Mouse (Mus musculus): ENCODE results near the gene Ifit1bl2.
A peak's percentile ranks its signal among the peaks of the same experiment; 100 is the strongest.
"Not testable (repeated sequence)": the region's sequence is repeated elsewhere in the genome, so short reads cannot be mapped to it uniquely, and the experiment has no call there.

Gene Ifit1bl2

GRCm38 (mm10) chr19:34607237-34608051 lies 33.1 kb downstream of the Ifit1bl2 start, which contains the start of gene Ifit3b:
Gene Ifit3b (plus strand): TSS chr19:34607970.
- peak; percentile 70 for DNase-seq

DNA sequence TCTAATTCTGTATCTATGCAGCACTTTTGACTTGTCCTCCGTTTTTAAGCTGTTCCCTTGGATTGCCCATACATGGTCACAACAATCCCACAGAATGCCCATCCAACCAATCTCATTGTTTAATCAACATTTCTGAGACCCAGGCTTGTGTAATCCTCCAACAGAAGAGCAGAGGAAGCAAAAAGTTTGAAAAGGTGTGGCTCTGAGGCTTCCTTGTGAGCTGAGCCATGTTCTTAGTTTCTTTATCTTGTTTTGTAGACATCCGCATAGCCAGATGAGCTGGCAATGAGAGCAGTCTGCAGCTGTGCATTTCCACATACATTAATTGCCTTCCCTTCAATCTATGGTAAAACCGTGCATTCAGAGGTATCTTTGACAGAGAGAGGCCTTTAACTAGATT lies 35.1 kb downstream of the Ifit1bl2 start:
- DNase-seq, result no peak

DNA sequence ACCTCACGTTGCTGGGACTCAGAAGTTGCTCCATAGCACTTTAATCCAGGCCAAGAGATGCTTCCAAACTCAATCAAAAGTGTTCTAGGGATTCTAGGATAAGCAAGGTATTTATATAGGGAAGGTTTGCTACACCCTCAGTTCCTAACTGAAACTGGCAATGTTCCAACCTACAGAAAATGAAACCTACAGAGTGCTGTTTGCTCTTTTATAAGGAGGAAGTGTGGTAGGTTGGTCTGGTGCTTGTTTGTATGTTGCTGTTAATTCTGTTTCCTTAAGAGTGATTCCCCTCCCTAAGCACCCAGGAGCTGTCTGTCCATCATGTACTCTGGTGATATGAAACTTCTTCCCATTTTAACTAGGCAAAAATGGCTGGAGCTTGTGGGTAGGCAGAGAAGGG lies 38.7 kb downstream of the Ifit1bl2 start, which contains the start of gene Ifit1bl1:
Ifit1bl1 (minus strand) TSS at position 69 of the 400 bp plus-strand sequence.
- not testable (repeated sequence) for DNase-seq

DNA sequence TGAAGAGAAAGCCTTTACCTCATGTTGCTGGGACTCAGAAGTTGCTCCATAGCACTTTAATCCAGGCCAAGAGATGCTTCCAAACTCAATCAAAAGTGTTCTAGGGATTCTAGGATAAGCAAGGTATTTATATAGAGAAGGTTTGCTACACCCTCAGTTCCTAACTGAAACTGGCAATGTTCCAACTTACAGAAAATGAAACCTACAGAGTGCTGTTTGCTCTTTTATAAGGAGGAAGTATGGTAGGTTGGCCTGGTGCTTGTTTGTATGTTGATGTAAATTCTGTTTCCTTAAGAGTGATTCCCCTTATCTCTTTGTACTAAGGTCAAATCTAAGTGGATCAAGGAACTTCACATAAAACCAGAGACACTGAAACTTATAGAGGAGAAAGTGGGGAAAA lies 41.3 kb downstream of the Ifit1bl2 start:
- not testable (repeated sequence) for DNase-seq

GRCm38 (mm10) chr19:34598341-34598740 lies 42.2 kb downstream of the Ifit1bl2 start:
- DNase-seq, result peak; percentile 54 to 70

DNA sequence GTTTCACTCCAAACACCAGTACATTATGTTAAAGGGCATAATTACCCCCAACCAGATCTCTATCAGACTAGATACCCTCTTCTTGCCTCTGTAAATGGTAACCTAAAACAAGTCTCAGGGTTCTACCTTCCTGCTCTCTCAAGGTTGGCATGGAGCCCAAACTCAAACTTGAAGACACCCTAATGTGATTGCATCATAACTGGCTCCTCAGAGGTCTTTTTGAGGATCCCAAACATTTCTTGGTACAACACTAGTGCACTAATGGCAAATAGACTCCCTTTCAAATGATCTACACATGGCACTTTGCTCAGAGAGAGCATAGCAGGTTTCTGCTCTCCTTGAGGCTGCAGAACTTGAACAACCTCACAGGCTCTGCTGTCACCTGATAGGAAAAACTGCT lies 43.7 kb downstream of the Ifit1bl2 start:
- DNase-seq, result no peak

- not testable (repeated sequence) for DNase-seq
These were observed 46.0 kb downstream of the Ifit1bl2 start for GRCm38 (mm10) chr19:34594523-34594922.

- no peak for DNase-seq
These were observed 47.1 kb downstream of the Ifit1bl2 start for GRCm38 (mm10) chr19:34593456-34593855.

DNA sequence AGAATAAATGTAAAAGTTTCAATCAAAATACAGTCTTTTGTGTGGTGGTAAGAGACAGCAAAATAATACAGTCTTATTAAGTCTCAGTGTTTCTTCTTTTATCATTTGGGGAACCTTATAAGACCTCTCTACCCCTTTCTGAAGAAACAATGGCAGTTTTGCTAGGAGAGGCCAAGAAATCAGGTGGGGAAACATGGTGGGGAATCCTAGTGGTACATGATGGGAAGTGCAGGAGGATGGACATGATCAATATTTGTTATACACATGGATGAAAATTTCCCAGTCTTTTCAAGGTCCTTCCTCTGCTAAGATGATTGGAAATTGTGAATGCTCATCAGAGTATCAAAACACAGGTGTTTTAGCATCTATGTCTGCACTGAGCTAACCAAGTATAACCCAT lies 51.6 kb downstream of the Ifit1bl2 start:
- DNase-seq, result no peak

- peak; percentile 15 to 21 for DNase-seq
These were observed 52.4 kb downstream of the Ifit1bl2 start for GRCm38 (mm10) chr19:34587898-34588692.

DNA sequence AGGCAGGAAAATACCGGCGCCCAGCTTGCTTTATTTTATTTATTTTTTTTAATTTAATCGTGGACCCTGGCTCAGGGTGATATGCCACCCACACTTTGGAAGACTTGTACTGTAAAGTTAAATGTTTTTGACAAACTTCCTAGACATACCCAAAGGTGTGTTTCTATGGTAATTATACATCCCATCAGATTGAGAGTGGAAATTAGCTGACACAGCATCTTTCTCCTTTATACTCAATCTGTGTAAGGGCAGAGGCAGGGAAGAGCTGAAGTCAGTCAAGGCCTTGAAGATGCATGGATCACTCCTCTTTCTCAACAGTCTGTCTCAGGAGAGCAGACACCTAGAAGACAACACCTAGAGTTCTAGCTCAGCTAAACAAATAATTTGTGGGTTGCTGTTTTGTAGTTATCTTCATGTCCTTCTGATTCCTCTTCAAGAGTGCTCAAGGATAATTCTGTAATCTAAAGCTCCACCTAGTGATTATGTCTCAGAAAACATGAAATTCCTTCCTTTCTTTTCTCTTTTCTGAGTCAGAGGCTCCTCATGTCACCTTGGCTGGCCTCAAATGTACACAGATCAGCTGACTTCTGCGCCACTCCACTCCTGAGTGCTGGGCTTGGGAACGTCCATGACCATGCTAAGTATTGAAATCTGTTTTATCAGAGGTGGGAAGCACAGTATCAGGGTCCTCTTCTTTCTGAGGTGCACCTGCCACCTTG lies 54.6 kb downstream of the Ifit1bl2 start:
- not testable (repeated sequence) for DNase-seq

DNA sequence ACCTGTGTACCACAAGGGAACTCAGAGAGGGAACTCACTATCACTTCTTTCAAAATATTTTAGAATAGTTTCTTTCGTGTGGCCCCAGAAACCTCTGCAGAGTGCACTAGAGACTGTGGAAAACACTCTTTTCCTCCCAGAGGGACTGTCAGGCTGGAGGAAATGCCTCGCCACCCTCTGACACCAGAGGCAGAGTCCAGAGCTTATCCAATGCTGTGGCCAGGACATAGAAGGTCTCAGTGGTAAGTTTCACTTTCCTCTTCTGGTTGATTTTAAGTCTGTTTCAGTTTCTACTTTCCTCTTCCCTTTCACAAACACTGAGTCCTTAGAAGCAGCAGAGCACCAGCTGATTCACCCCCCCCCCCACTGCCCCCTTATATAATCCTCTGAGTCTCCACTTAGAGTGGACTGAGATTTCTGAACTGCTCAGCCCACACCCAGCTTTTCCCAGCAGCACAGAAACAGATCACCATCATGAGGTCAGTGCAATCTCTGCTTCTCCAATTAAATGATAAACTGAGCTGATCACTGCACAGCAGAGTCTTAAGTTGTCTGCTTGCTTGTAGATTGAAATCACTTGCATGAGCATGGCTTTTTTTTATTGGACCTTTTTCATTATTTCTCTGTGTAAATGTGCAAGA lies 57.3 kb downstream of the Ifit1bl2 start, which contains the start of gene Ifit3:
Ifit3 (plus strand) TSS at position 406 of the 641 bp plus-strand sequence.
- peak; percentile 59 to 63 for DNase-seq

- DNase-seq, result not testable (repeated sequence)
These were observed 57.8 kb downstream of the Ifit1bl2 start for GRCm38 (mm10) chr19:34582696-34583095.

DNA sequence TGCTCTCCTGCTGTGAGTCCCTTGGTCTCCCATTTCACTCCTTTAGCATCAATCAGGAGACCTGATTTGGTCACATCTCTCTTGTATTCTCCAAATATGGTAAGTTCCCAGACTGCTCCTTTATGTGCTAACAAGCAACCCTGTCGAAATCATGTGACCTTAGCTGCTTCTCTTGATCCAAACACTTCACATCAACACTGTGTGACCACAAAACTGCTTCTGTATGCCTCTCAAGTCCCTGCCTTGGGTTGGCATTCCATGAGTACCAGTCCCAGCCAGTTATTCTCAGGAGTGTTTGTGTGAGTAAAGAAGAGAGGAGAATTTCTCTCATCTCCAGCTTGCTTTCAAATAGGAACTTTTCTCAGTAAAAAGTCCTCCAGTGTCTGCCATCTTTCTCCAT lies 63.4 kb downstream of the Ifit1bl2 start:
- DNase-seq, result no peak

GRCm38 (mm10) chr19:34573650-34574049 lies 66.9 kb downstream of the Ifit1bl2 start:
- no peak for DNase-seq

- no peak for DNase-seq
These were observed 69.5 kb downstream of the Ifit1bl2 start for GRCm38 (mm10) chr19:34571080-34571479.

DNA sequence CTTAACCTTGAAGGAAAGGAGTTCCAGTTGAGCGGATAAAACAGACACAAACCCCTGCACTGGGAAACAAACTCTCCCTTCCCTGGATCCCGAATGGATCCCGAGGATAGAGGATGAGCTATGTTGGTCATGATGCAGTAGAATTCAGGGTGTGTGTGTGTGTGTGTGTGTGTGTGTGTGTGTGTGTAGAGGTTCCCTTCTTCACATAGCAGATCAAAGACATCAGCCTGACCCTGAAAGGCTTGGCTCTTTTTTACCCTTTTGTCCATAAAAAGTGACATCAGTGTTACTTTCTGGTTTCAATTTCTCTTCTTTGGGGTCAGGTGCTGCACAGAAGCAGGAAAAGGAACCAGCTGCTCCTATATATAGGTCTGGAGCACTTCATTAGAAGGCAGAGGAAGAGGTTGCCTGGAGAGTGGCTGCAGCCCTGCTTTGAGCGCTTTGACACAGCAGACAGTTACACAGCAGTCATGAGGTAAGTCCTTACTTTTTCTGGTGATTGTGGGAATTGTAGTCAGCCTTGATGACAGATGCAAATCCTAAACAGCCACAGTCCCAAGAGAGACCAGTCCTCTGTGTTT lies 70.6 kb downstream of the Ifit1bl2 start:
- peak; percentile 32 to 53 for DNase-seq

- DNase-seq, result peak; percentile 47 to 60
These were observed 71.3 kb downstream of the Ifit1bl2 start for GRCm38 (mm10) chr19:34568988-34569895.

Data from kidney, postnatal 36 days (tissue).